Mouse (Mus musculus) heart, postnatal 0 days (tissue): ENCODE data around the gene Ifnb1. TPM values are rescaled to one million over a fixed set of nuclear protein-coding genes. Genes with fewer than 3 reads are reported as not detected.
A peak's percentile ranks its signal among the peaks of the same experiment; 100 is the strongest.
"Not testable (repeated sequence)": the region's sequence is repeated elsewhere in the genome, so short reads cannot be mapped to it uniquely, and the experiment has no call there.

Experiments
- ATAC-seq: fragments of 200-750 bp; cut with Nextera tagmentation; 2 replicates; pipeline ENCODE4 v1.8.0; 2017; ENCODE audit warnings: low read depth, moderate number of reproducible peaks, moderate library complexity; ENCODE audit not compliant: insufficient read depth
- DNase-seq: peaks from one replicate; pipeline ENCODE4 v3.0.0-alpha.2; 2016; ENCODE audit warnings: low spot score
- H3K27ac ChIP-seq: fragments of 300-500 bp; sonication (generic); 2 replicates; pipeline ENCODE4 v1.5.1; 2014; ENCODE audit warnings: low read depth, mild to moderate bottlenecking
- H3K27me3 ChIP-seq: fragments of 300-500 bp; sonication (generic); 2 replicates; pipeline ENCODE4 v1.6.1; 2014; ENCODE audit warnings: low read length, mixed read lengths; ENCODE audit not compliant: control insufficient read depth, insufficient read depth
- H3K36me3 ChIP-seq: fragments of 300-500 bp; sonication (generic); replicated peaks from 2 replicates; pipeline ENCODE4 v1.6.1; 2014; ENCODE audit warnings: low read length, mixed read lengths; ENCODE audit not compliant: control insufficient read depth, insufficient read depth
- H3K4me1 ChIP-seq: fragments of 300-500 bp; sonication (generic); 2 replicates; pipeline ENCODE4 v1.6.1; 2014; ENCODE audit warnings: antibody characterized with exemption; ENCODE audit not compliant: control insufficient read depth, insufficient read depth
- H3K4me2 ChIP-seq: fragments of 300-500 bp; sonication (generic); 2 replicates; pipeline ENCODE4 v1.6.1; 2014; ENCODE audit warnings: low read depth, mild to moderate bottlenecking, low read length, moderate library complexity
- H3K4me3 ChIP-seq: fragments of 300-500 bp; sonication (generic); 2 replicates; pipeline ENCODE4 v1.5.1; 2014; ENCODE audit warnings: low read depth, low read length
- H3K9ac ChIP-seq: fragments of 300-500 bp; sonication (generic); replicated peaks from 2 replicates; pipeline ENCODE4 v1.6.1; 2014; ENCODE audit warnings: low read depth, low read length, mixed read lengths
- H3K9me3 ChIP-seq: fragments of 300-500 bp; sonication (generic); replicated peaks from 2 replicates; pipeline ENCODE4 v1.6.1; 2016; ENCODE audit warnings: low read length; ENCODE audit not compliant: control insufficient read depth
- CTCF ChIP-seq: IDR thresholded peaks from 2 replicates; pipeline ENCODE4 v1.5.1; 2016; ENCODE audit warnings: antibody characterized with exemption, control low read depth, low read depth
- EP300 ChIP-seq: IDR thresholded peaks from 2 replicates; pipeline ENCODE4 v1.6.1; 2016; ENCODE audit warnings: antibody characterized with exemption, low read depth
- WGBS: fragments of 180-500 bp; shearing (Covaris S2); extraction: QIAGEN DNeasy Blood & Tissue Kit; methylation state at CpG from one replicate; pipeline ENCODE4 v1.1.7; 2014; 5-methylcytosine and 5-hydroxymethylcytosine counted together
- polyA plus RNA-seq: library from polyadenylated mRNA; unstranded; fragments of >200 nt; fragmentation: Nextera tagmentation; extraction: Ambion mirVana; gene quantifications from 2 replicates; pipeline ENCODE4 v1.2.1, GENCODE M21; 2015
- total RNA-seq: library from RNA; depleted of rRNA; stranded (reverse); fragments of >200 nt; gene quantifications from 2 replicates; pipeline ENCODE4 v1.2.3, GENCODE M21; 2014; ENCODE audit warnings: low replicate concordance; rRNA removed

Gene Ifnb1
- not detected in 2 replicates for total RNA-seq
- not detected in 2 replicates for polyA plus RNA-seq

DNA sequence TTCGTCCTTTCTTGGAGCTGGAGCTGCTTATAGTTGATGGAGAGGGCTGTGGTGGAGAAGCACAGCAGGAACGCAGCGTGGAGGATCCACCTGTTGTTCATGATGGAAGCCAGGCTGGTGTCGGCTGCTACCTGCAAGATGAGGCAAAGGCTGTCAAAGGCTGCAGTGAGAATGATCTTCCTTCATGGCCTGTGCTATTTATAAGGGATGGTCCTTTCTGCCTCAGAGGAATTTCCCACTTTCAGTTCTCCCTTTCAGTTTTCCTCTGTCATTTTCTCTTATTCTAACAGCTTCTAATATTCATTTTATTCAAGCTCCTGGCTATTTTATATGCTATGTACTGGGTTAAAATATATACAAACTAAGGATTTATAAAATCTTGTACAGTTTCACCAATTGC, at the start of gene Ifnb1:
Ifnb1 (minus strand) TSS at position 101 of the 400 bp plus-strand sequence.
- no peak within 1 kb of the TSS for H3K9ac ChIP-seq
- DNase-seq (no peak), ATAC-seq (no peak)
- no peaks in the 10 kb centered on the region for H3K9me3 ChIP-seq
- H3K4me2 ChIP-seq, result no peak within 1 kb of the TSS
- no peak for TF ChIP-seq CTCF
- no peak for TF ChIP-seq EP300
- no peaks in the 10 kb centered on the region for H3K27me3 ChIP-seq
- H3K4me3 ChIP-seq, result no peak within 1 kb of the TSS
- H3K4me1 ChIP-seq, result no peaks in the 10 kb centered on the region
- H3K27ac ChIP-seq, result no peak within 1 kb of the TSS
- no peaks in the 10 kb centered on the region for H3K36me3 ChIP-seq
- 62% methylated on average over 4 of the region's 4 CpGs for WGBS

DNA sequence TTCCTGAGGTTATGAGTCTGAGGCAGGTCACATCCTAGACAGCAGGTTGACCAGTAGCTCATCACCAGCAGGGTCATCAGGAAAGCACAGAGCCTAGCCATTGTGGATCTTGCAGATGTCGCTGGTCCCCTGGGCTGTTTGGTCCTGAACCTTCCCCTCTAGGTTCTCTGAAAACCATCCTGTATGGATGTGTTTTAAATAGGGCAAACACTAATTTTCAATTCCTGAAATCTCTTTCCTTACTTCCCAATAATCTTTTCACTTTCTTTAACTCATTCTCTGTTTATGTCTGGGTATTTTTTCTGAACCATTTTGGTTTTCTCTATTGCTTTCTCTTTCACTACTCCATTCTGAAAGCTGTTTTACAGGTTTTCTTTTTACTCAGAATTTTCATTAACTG, 49.1 kb upstream of the Ifnb1 start, which contains the start of gene Ifna14:
Ifna14 (minus strand) TSS at position 101 of the 400 bp plus-strand sequence.
- Histone ChIP-seq H3K9me3 (no peaks in the 10 kb centered on the region), H3K27ac (no peak within 1 kb of the TSS), H3K27me3 (no peaks in the 10 kb centered on the region), H3K4me3 (no peak within 1 kb of the TSS), H3K4me1 (no peaks in the 10 kb centered on the region), H3K9ac (no peak within 1 kb of the TSS), H3K4me2 (no peak within 1 kb of the TSS), H3K36me3 (no peaks in the 10 kb centered on the region)
- WGBS, result 73% methylated on average over 1 of the region's 1 CpGs
- ATAC-seq, result no peak
- no peak for TF ChIP-seq EP300
- no peak for DNase-seq

DNA sequence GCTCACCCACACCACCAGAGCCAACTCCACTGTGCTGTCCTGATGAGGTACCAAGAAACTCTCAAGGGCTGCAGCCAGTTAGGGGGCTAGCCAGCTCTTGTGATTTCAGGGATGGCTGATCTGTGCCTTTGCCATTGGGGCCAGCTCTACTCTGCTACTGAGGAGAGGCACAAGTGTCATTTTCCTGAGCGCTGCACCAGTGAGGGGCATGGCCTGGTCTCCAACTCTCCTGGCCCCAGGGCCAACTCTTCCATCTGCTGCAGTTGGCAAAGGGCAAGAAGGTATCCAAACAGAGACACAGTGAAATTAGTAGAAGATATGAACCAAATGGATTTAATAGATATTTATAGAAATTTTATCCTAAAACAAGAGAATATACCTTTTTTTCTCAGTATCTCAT, 39.2 kb upstream of the Ifnb1 start:
- Histone ChIP-seq H3K27me3 (no peaks in the 10 kb centered on the region), H3K4me1 (no peaks in the 10 kb centered on the region), H3K9me3 (no peaks in the 10 kb centered on the region), H3K4me3 (no peak overlapping the region), H3K27ac (no peak overlapping the region), H3K4me2 (no peak overlapping the region), H3K9ac (no peak overlapping the region), H3K36me3 (no peaks in the 10 kb centered on the region)
- TF ChIP-seq EP300 (no peak), CTCF (no peak)
- WGBS, result 91% methylated on average over 1 of the region's 1 CpGs
- no peak for DNase-seq
- no peak for ATAC-seq

DNA sequence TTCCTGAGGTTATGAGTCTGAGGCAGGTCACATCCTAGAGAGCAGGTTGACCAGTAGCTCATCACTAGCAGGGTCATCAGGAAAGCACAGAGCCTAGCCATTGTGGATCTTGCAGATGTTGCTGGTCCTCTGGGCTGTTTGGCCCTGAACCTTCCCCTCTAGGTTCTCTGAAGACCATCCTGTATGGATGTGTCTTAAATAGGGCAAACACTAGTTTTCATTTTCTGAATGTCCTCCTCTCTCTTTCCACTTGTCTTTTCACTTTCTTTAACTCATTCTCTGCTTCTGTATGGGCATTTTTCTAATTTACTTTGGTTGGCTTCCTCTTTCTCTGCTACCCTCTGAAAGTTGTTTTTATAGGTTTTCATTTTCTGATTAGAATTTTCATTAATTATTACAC, 35.6 kb upstream of the Ifnb1 start, which contains the start of gene Ifna15:
Ifna15 (minus strand) TSS at position 101 of the 400 bp plus-strand sequence.
- not testable (repeated sequence) for H3K4me3 ChIP-seq, DNase-seq, ATAC-seq, H3K9ac ChIP-seq, H3K9me3 ChIP-seq, H3K4me1 ChIP-seq, H3K36me3 ChIP-seq, H3K4me2 ChIP-seq, H3K27me3 ChIP-seq, H3K27ac ChIP-seq

DNA sequence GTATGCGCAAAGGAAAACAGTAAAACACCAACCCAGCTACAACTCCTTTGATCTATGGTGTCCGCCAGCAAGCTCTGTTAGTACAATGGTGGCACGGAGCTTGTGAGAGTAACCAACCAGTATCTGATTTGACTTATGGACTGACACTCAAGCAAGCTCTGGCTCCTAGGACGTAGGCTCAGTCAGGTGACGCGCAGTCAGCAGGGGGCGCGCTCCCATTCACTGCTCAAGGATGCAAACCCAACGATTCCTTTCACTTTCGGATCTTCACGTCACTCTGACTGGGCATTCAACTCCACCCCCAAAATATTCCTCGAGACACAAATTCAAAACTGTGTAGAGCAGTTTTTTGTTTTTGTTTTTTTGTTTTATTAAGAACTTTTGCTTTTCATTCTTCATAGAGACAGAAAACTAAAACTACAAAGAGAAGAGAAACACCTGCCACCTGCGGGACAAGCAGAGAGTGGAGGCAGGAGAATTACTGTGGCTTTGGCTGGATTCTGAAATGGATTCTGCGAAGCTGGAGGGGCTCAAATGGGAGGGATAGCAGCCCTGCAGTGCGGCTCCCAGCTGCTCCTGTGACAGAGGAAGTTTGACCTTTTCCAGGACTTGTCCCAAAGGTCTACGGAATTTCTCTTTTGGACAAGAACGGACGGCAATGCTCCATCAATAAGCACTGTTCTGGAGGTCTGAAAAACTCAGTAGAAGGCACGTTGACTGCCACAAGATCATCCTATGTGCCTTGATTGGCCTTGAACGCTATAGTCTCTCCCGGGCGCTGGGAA, 27.8 kb upstream of the Ifnb1 start:
- Histone ChIP-seq H3K9ac (no peak overlapping the region; the same call in 1 of the 2 replicates), H3K9me3 (no peaks in the 10 kb centered on the region), H3K4me2 (peak overlapping the region; percentile 77), H3K27me3 (no peaks in the 10 kb centered on the region), H3K4me3 (peak overlapping the region; percentile 48), H3K36me3 (no peaks in the 10 kb centered on the region), H3K4me1 (no peaks in the 10 kb centered on the region), H3K27ac (no peak overlapping the region)
- TF ChIP-seq CTCF (peak; percentile 82), EP300 (0 out of 2 replicates have a peak, but pooled peaks have one; percentile 20)
- ATAC-seq (peak; percentile 89), DNase-seq (peak; percentile 87)
- 22% methylated on average over 22 of the region's 22 CpGs for WGBS

DNA sequence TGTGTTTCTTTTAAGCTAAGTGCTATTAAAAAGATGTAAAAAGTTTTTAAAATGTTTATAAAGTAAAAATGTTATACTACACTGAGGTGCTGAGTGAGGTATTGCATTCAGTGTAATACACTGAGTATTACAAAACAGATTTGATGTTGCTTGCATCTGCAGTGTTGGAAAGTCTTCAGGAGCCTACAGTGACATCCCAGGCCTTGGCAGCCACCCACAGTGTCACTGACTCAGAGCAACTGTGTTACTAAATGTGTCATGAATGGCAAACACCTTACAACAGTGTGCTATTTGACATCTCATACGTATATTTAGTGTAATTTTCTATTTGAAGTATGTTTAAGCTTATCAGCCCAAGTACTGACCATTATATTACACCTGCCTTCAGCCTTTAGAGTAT, 25.4 kb upstream of the Ifnb1 start:
- Histone ChIP-seq H3K4me2 (no peak overlapping the region), H3K27ac (no peak overlapping the region), H3K4me1 (no peaks in the 10 kb centered on the region), H3K9ac (no peak overlapping the region), H3K9me3 (no peaks in the 10 kb centered on the region), H3K27me3 (no peaks in the 10 kb centered on the region), H3K4me3 (no peak overlapping the region), H3K36me3 (no peaks in the 10 kb centered on the region)
- TF ChIP-seq EP300, result no peak
- no peak for TF ChIP-seq CTCF
- DNase-seq (no peak), ATAC-seq (no peak)
- WGBS, result 69% methylated on average over 1 of the region's 1 CpGs
